22 mouse cellular contexts compared by ENCODE assay signal in the genomic region with DNA sequence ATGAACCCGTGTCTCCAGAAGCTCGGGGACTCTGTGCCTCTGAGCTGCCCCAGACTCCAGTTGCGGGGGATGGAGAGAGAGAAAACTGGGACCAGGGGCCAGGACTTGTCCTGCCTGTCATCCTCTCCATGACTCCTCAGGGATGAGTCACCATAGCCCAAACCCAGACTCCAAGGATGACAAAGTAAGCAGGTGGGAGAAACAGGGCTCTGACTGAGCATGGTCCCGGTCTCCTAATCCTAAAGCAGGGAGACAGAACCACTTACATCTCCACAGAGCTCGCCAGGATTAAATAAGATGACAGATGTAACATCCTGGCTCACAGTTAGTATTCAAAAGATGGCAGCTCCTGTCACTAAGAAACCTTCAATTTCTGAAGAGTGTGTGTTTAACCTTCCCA.
DNase-seq lines count a peak whose midpoint lies in the region; ATAC-seq and TF ChIP-seq lines count a peak whose summit lies in the region.
"Had no signal": no experiment of that assay in that cellular context is flagged by ENCODE, and none has a peak within 500 bp of the region (broad histone marks: within the 10 kb centered on the region; RNA-seq: fewer than 3 reads in every experiment).

No protein-coding gene starts in this region.

- 0 out of 2 replicates have a peak overlapping the region, but pooled peaks have one; percentile 23 for H3K27ac ChIP-seq in hindbrain, embryonic 10.5 days
- H3K27ac ChIP-seq in hindbrain, embryonic 13.5 days, result no peak overlapping the region
- H3K27ac ChIP-seq: embryonic facial prominence, embryonic 10.5 days; embryonic facial prominence, embryonic 12.5 days; forebrain, embryonic 13.5 days; forebrain, embryonic 15.5 days had no signal

- no peaks in the 10 kb centered on the region for H3K79me3 ChIP-seq in C2C12 (ENCODE audit: low read depth)

- H3K27me3 ChIP-seq in hindbrain, embryonic 10.5 days (ENCODE audit: insufficient read depth, poor library complexity, severe bottlenecking), result peaks cover 12% of the 10 kb centered on the region; the same call in 1 of the 2 replicates
- H3K27me3 ChIP-seq in hindbrain, embryonic 13.5 days, result peaks cover 9% of the 10 kb centered on the region
- no peaks in the 10 kb centered on the region for H3K27me3 ChIP-seq in C2C12 (ENCODE audit: control insufficient read depth, insufficient read depth, insufficient read length)
- H3K27me3 ChIP-seq: embryonic facial prominence, embryonic 12.5 days; forebrain, embryonic 13.5 days had no signal

- H3ac ChIP-seq in C2C12 (ENCODE audit: control insufficient read depth, insufficient read length, low read depth), result no peak overlapping the region

- no peaks in the 10 kb centered on the region for H3K36me3 ChIP-seq in hindbrain, embryonic 10.5 days
- H3K36me3 ChIP-seq in hindbrain, embryonic 13.5 days, result no peaks in the 10 kb centered on the region
- H3K36me3 ChIP-seq in C2C12 (ENCODE audit: control insufficient read depth, insufficient read depth), result no peaks in the 10 kb centered on the region
- H3K36me3 ChIP-seq: embryonic facial prominence, embryonic 10.5 days; embryonic facial prominence, embryonic 12.5 days; forebrain, embryonic 15.5 days; G1E had no signal

- H3K4me2 ChIP-seq in hindbrain, embryonic 13.5 days, result no peak overlapping the region
- H3K4me2 ChIP-seq: embryonic facial prominence, embryonic 12.5 days; forebrain, embryonic 13.5 days; forebrain, embryonic 15.5 days had no signal

- 84% methylated on average over 5 of the region's 5 CpGs for WGBS in hindbrain, embryonic 10.5 days
- 85% methylated on average over 5 of the region's 5 CpGs for whole genome bisulfite sequencing in hindbrain, embryonic 13.5 days

- H3K9ac ChIP-seq in hindbrain, embryonic 13.5 days, result no peak overlapping the region
- H3K9ac ChIP-seq: embryonic facial prominence, embryonic 12.5 days; forebrain, embryonic 13.5 days; forebrain, embryonic 15.5 days; forebrain, postnatal 0 days had no signal

- no peak overlapping the region for H3K4me3 ChIP-seq in hindbrain, embryonic 10.5 days
- H3K4me3 ChIP-seq in hindbrain, embryonic 13.5 days, result no peak overlapping the region
- H3K4me3 ChIP-seq in C2C12 (ENCODE audit: insufficient read depth, poor library complexity, severe bottlenecking), result no peak overlapping the region
- H3K4me3 ChIP-seq: embryonic facial prominence, embryonic 10.5 days; embryonic facial prominence, embryonic 12.5 days; forebrain, embryonic 13.5 days; forebrain, embryonic 15.5 days had no signal

- H3K9me3 ChIP-seq in hindbrain, embryonic 10.5 days, result no peaks in the 10 kb centered on the region
- H3K9me3 ChIP-seq in hindbrain, embryonic 13.5 days, result no peaks in the 10 kb centered on the region
- H3K9me3 ChIP-seq: embryonic facial prominence, embryonic 10.5 days; embryonic facial prominence, embryonic 12.5 days; forebrain, embryonic 13.5 days; forebrain, embryonic 15.5 days had no signal

- DNase-seq in adrenal gland, adult 2 months, result peak; percentile 11
- no peak for DNase-seq in adrenal gland, postnatal 25 days
- no peak for DNase-seq in hindbrain, embryonic 10.5 days (ENCODE audit: low spot score)
- DNase-seq in brain, adult 2 months (ENCODE audit: low read depth, low spot score), result peak; percentile 60
- no peak for DNase-seq in ovary, adult 18-20 months (ENCODE audit: low spot score)
- DNase-seq in heart, postnatal 4 days, result no peak
- DNase-seq: adrenal gland, postnatal 10 days; B cell, adult 2 months; cerebellum, adult 11 months; cerebellum, adult 2 months; cerebellum, adult 9-10 months; cerebellum, postnatal 25 days; forebrain, postnatal 0 days had no signal

- H3K4me1 ChIP-seq in hindbrain, embryonic 10.5 days (replicated peaks), result peaks cover 24% of the 10 kb centered on the region
- peaks cover 15% of the 10 kb centered on the region; the same call in 1 of the 2 replicates for H3K4me1 ChIP-seq in hindbrain, embryonic 13.5 days (replicated peaks)
- H3K4me1 ChIP-seq: embryonic facial prominence, embryonic 12.5 days had no signal

- no peak for ATAC-seq in hindbrain, embryonic 13.5 days (ENCODE audit: low FRiP score)
- ATAC-seq: activated CD4-positive, CD25-positive, alpha-beta regulatory T cell, adult 4 months; forebrain, embryonic 13.5 days; forebrain, embryonic 15.5 days; forebrain, postnatal 0 days; Patski had no signal

- TF ChIP-seq CTCF in C2C12 (IDR thresholded peaks at IDR 0.05; ENCODE audit: control insufficient read depth, insufficient read depth, insufficient read length), result no peak

- no peaks in the 10 kb centered on the region for H3K79me2 ChIP-seq in C2C12 (ENCODE audit: control insufficient read depth, insufficient read depth)

TF ChIP-seq in C2C12, 6 proteins besides CTCF, POLR2A, EP300 and RAD21:
- no peak for TF ChIP-seq MYOG (IDR thresholded peaks at IDR 0.05; ENCODE audit: control insufficient read depth, extremely low read depth, insufficient read length)
- peak; percentile 27 for TF ChIP-seq FOSL1 (IDR thresholded peaks at IDR 0.05; ENCODE audit: insufficient read depth, low read length, poor library complexity, severe bottlenecking)
- TF ChIP-seq MAX (IDR thresholded peaks at IDR 0.05), result no peak
- peak; percentile 52 for TF ChIP-seq MYOD1 (IDR thresholded peaks at IDR 0.05; ENCODE audit: control insufficient read depth, insufficient read length, low read depth)

Comparison
In these comparisons a context has a peak if more than half of its experiments do, and no peak if none do; other contexts are left out.
1. DNase-seq: peak in adrenal gland, adult 2 months (single experiment) and brain, adult 2 months (single experiment); none in adrenal gland, postnatal 25 days (single experiment), hindbrain, embryonic 10.5 days (single experiment), ovary, adult 18-20 months (single experiment) and heart, postnatal 4 days (single experiment).